Mouse (Mus musculus): ENCODE results near the gene Hist1h2bc.

GRCm38 (mm10) chr13:23717176-23717575, 33.2 kb downstream of the Hist1h2bc start:
- TF ChIP-seq POLR2A (IDR thresholded peaks at IDR 0.05; ENCODE audit: borderline replicate concordance, extremely low read depth, insufficient read depth, insufficient read length, poor library complexity, severe bottlenecking) (no peak), CTCF (IDR thresholded peaks at IDR 0.05; ENCODE audit: borderline replicate concordance, extremely low read depth, insufficient read depth, insufficient read length) (no peak)

All from brain, embryonic 14.5 days (tissue).